Mouse (Mus musculus): ENCODE measurements around the gene Upf3b. TPM values are rescaled to one million over a fixed set of nuclear protein-coding genes. Genes with fewer than 3 reads are reported as not detected.
"Not testable (repeated sequence)": the region's sequence is repeated elsewhere in the genome, so short reads cannot be mapped to it uniquely, and the experiment has no call there.

The Upf3b gene
- total RNA-seq (2017), result 53.0 and 71.3 TPM in 2 replicates

- peak; percentile 99 for ATAC-seq (replicated peaks in 1 of 2; ENCODE audit: insufficient read depth in 1 of 2, low FRiP score in 2 of 2, low TSS enrichment in 1 of 2, low read depth in 1 of 2, poor library complexity in 2 of 2, severe bottlenecking in 2 of 2)
Measured at GRCm38 (mm10) chrX:37110193-37110880, at the start of gene Upf3b. Gene Upf3b (minus strand): TSS chrX:37110322.

- no peak; a peak in 1 of 4 replicates for ATAC-seq (replicated peaks in 1 of 2; ENCODE audit: insufficient read depth in 1 of 2, low FRiP score in 2 of 2, low TSS enrichment in 1 of 2, low read depth in 1 of 2, poor library complexity in 2 of 2, severe bottlenecking in 2 of 2)
Measured at GRCm38 (mm10) chrX:37157839-37158238, 47.7 kb upstream of the Upf3b start.

GRCm38 (mm10) chrX:37144954-37145353 lies 34.8 kb upstream of the Upf3b start:
- peak; percentile 84 to 91 for ATAC-seq (replicated peaks in 1 of 2; ENCODE audit: insufficient read depth in 1 of 2, low FRiP score in 2 of 2, low TSS enrichment in 1 of 2, low read depth in 1 of 2, poor library complexity in 2 of 2, severe bottlenecking in 2 of 2)

GRCm38 (mm10) chrX:37144498-37144897 lies 34.4 kb upstream of the Upf3b start:
- ATAC-seq (replicated peaks in 1 of 2; ENCODE audit: insufficient read depth in 1 of 2, low FRiP score in 2 of 2, low TSS enrichment in 1 of 2, low read depth in 1 of 2, poor library complexity in 2 of 2, severe bottlenecking in 2 of 2), result not testable (repeated sequence)

GRCm38 (mm10) chrX:37141732-37142131 lies 31.6 kb upstream of the Upf3b start:
- no peak for ATAC-seq (replicated peaks in 1 of 2; ENCODE audit: insufficient read depth in 1 of 2, low FRiP score in 2 of 2, low TSS enrichment in 1 of 2, low read depth in 1 of 2, poor library complexity in 2 of 2, severe bottlenecking in 2 of 2)

GRCm38 (mm10) chrX:37126671-37127358 lies 16.7 kb upstream of the Upf3b start, which contains the start of gene Nkap:
Gene Nkap (plus strand): TSS chrX:37126795.
- peak; percentile 88 to 93; a peak in 3 of 4 replicates for ATAC-seq (replicated peaks in 1 of 2; ENCODE audit: insufficient read depth in 1 of 2, low FRiP score in 2 of 2, low TSS enrichment in 1 of 2, low read depth in 1 of 2, poor library complexity in 2 of 2, severe bottlenecking in 2 of 2)

GRCm38 (mm10) chrX:37125511-37125910 lies 15.4 kb upstream of the Upf3b start:
- ATAC-seq (replicated peaks in 1 of 2; ENCODE audit: insufficient read depth in 1 of 2, low FRiP score in 2 of 2, low TSS enrichment in 1 of 2, low read depth in 1 of 2, poor library complexity in 2 of 2, severe bottlenecking in 2 of 2), result no peak

- no peak for ATAC-seq (replicated peaks in 1 of 2; ENCODE audit: insufficient read depth in 1 of 2, low FRiP score in 2 of 2, low TSS enrichment in 1 of 2, low read depth in 1 of 2, poor library complexity in 2 of 2, severe bottlenecking in 2 of 2)
Measured at GRCm38 (mm10) chrX:37120212-37120611, 10.1 kb upstream of the Upf3b start.

GRCm38 (mm10) chrX:37119585-37119984 lies 9.5 kb upstream of the Upf3b start:
- ATAC-seq (replicated peaks in 1 of 2; ENCODE audit: insufficient read depth in 1 of 2, low FRiP score in 2 of 2, low TSS enrichment in 1 of 2, low read depth in 1 of 2, poor library complexity in 2 of 2, severe bottlenecking in 2 of 2), result no peak

- ATAC-seq (replicated peaks in 1 of 2; ENCODE audit: insufficient read depth in 1 of 2, low FRiP score in 2 of 2, low TSS enrichment in 1 of 2, low read depth in 1 of 2, poor library complexity in 2 of 2, severe bottlenecking in 2 of 2), result no peak
Measured at GRCm38 (mm10) chrX:37117085-37117484, 7.0 kb upstream of the Upf3b start.

- ATAC-seq (replicated peaks in 1 of 2; ENCODE audit: insufficient read depth in 1 of 2, low FRiP score in 2 of 2, low TSS enrichment in 1 of 2, low read depth in 1 of 2, poor library complexity in 2 of 2, severe bottlenecking in 2 of 2), result no peak
Measured at GRCm38 (mm10) chrX:37110881-37111193, 715 bp upstream of the Upf3b start.

- ATAC-seq (replicated peaks in 1 of 2; ENCODE audit: insufficient read depth in 1 of 2, low FRiP score in 2 of 2, low TSS enrichment in 1 of 2, low read depth in 1 of 2, poor library complexity in 2 of 2, severe bottlenecking in 2 of 2), result peak; percentile 69 to 80
Measured at GRCm38 (mm10) chrX:37109526-37110192, 463 bp downstream of the Upf3b start.

- no peak for ATAC-seq (replicated peaks in 1 of 2; ENCODE audit: insufficient read depth in 1 of 2, low FRiP score in 2 of 2, low TSS enrichment in 1 of 2, low read depth in 1 of 2, poor library complexity in 2 of 2, severe bottlenecking in 2 of 2)
Measured at GRCm38 (mm10) chrX:37103826-37104225, 6.3 kb downstream of the Upf3b start.

- ATAC-seq (replicated peaks in 1 of 2; ENCODE audit: insufficient read depth in 1 of 2, low FRiP score in 2 of 2, low TSS enrichment in 1 of 2, low read depth in 1 of 2, poor library complexity in 2 of 2, severe bottlenecking in 2 of 2), result no peak
Measured at GRCm38 (mm10) chrX:37098681-37099080, 11.4 kb downstream of the Upf3b start.

GRCm38 (mm10) chrX:37095106-37095768 lies 14.9 kb downstream of the Upf3b start:
- no peak for ATAC-seq (replicated peaks in 1 of 2; ENCODE audit: insufficient read depth in 1 of 2, low FRiP score in 2 of 2, low TSS enrichment in 1 of 2, low read depth in 1 of 2, poor library complexity in 2 of 2, severe bottlenecking in 2 of 2)

- no peak for ATAC-seq (replicated peaks in 1 of 2; ENCODE audit: insufficient read depth in 1 of 2, low FRiP score in 2 of 2, low TSS enrichment in 1 of 2, low read depth in 1 of 2, poor library complexity in 2 of 2, severe bottlenecking in 2 of 2)
Measured at GRCm38 (mm10) chrX:37091457-37091856, 18.7 kb downstream of the Upf3b start.

GRCm38 (mm10) chrX:37088778-37089177 lies 21.3 kb downstream of the Upf3b start:
- ATAC-seq (replicated peaks in 1 of 2; ENCODE audit: insufficient read depth in 1 of 2, low FRiP score in 2 of 2, low TSS enrichment in 1 of 2, low read depth in 1 of 2, poor library complexity in 2 of 2, severe bottlenecking in 2 of 2), result no peak

GRCm38 (mm10) chrX:37085665-37086064 lies 24.5 kb downstream of the Upf3b start:
- ATAC-seq (replicated peaks in 1 of 2; ENCODE audit: insufficient read depth in 1 of 2, low FRiP score in 2 of 2, low TSS enrichment in 1 of 2, low read depth in 1 of 2, poor library complexity in 2 of 2, severe bottlenecking in 2 of 2), result 0 out of 4 replicates have a peak, but pooled peaks of 1 of the 2 experiments have one; percentile 4

Data from hematopoietic stem cell, adult 5-6 weeks (primary cell).